In genomic region chr3:154741496-154741895, GRCm38 (mm10) we compare ENCODE assay signal across 26 mouse cellular contexts.
"Had no signal": no experiment of that assay in that cellular context is flagged by ENCODE, and none has a peak within 500 bp of the region (broad histone marks: within the 10 kb centered on the region; RNA-seq: fewer than 3 reads in every experiment).

No protein-coding gene starts in this region.

- H3K9ac ChIP-seq: intestine, embryonic 15.5 days; kidney, embryonic 15.5 days; limb, embryonic 12.5 days; limb, embryonic 15.5 days; liver, embryonic 14.5 days; lung, embryonic 15.5 days; neural tube, embryonic 12.5 days; neural tube, embryonic 15.5 days had no signal

- H3K27me3 ChIP-seq: intestine, embryonic 15.5 days; kidney, embryonic 15.5 days; limb, embryonic 12.5 days; limb, embryonic 15.5 days; lung, embryonic 15.5 days; neural tube, embryonic 12.5 days; neural tube, embryonic 15.5 days had no signal

- H3K9me3 ChIP-seq: intestine, embryonic 15.5 days; kidney, embryonic 15.5 days; limb, embryonic 12.5 days; limb, embryonic 15.5 days; lung, embryonic 15.5 days; neural tube, embryonic 12.5 days; neural tube, embryonic 15.5 days had no signal

- H3K27ac ChIP-seq: intestine, embryonic 15.5 days; kidney, embryonic 15.5 days; left cerebral cortex, adult 2 months; limb, embryonic 12.5 days; limb, embryonic 15.5 days; liver, embryonic 14.5 days; lung, embryonic 15.5 days; macrophage; neural tube, embryonic 12.5 days; neural tube, embryonic 15.5 days; stomach, postnatal 0 days had no signal

- DNase-seq: kidney, adult 11 months; kidney, adult 8-10 months; kidney, postnatal 10 days; kidney, postnatal 36 days; layer of hippocampus, postnatal 36 days; left cerebral cortex, postnatal 4 days; lung, adult 18-20 months; lung, postnatal 14 days; midbrain, embryonic 14.5 days; right cerebral cortex, adult 18-20 months; right cerebral cortex, postnatal 14 days; right cerebral cortex, postnatal 4 days; thymus, adult 2 months; thymus, postnatal 25 days had no signal

- H3K4me3 ChIP-seq: intestine, embryonic 15.5 days; kidney, embryonic 15.5 days; left cerebral cortex, adult 2 months; limb, embryonic 12.5 days; limb, embryonic 15.5 days; lung, embryonic 15.5 days; neural tube, embryonic 12.5 days; neural tube, embryonic 15.5 days had no signal

- ATAC-seq: intestine, embryonic 15.5 days had no signal

- H3K4me1 ChIP-seq: intestine, embryonic 15.5 days; kidney, embryonic 15.5 days; limb, embryonic 12.5 days; limb, embryonic 15.5 days; lung, embryonic 15.5 days; neural tube, embryonic 12.5 days; neural tube, embryonic 15.5 days had no signal

- H3K36me3 ChIP-seq: intestine, embryonic 15.5 days; kidney, embryonic 15.5 days; limb, embryonic 12.5 days; limb, embryonic 15.5 days; lung, embryonic 15.5 days; neural tube, embryonic 12.5 days; neural tube, embryonic 15.5 days had no signal

- H3K4me2 ChIP-seq: intestine, embryonic 15.5 days; kidney, embryonic 15.5 days; limb, embryonic 12.5 days; limb, embryonic 15.5 days; lung, embryonic 15.5 days; midbrain, embryonic 11.5 days; neural tube, embryonic 12.5 days; neural tube, embryonic 15.5 days had no signal
